Mouse (Mus musculus): ENCODE data around the gene Chrm5. TPM values are rescaled to one million over a fixed set of nuclear protein-coding genes. Genes with fewer than 3 reads are reported as not detected.

Gene Chrm5
- polyA plus RNA-seq, 1 experiment from 2014 or later: 0.10 TPM

GRCm38 (mm10) chr2:112436292-112436691, 44.3 kb downstream of the Chrm5 start:
- ATAC-seq (ENCODE audit: low FRiP score, low TSS enrichment): no peak
- H3K4me1 ChIP-seq (ENCODE audit: insufficient read depth, low read length): no peaks in the 10 kb centered on the region
- no peak overlapping the region for H3K27ac ChIP-seq (ENCODE audit: low read length)
- 79% methylated on average over 4 of the region's 4 CpGs for WGBS
- no peaks in the 10 kb centered on the region for H3K9me3 ChIP-seq (ENCODE audit: low read length)
- 0 out of 2 replicates have a peak, but pooled peaks cover 3% of the 10 kb centered on the region for H3K27me3 ChIP-seq (ENCODE audit: insufficient read depth, low read length)
- H3K4me2 ChIP-seq (replicated peaks; ENCODE audit: low read depth, low read length): no peak overlapping the region
- H3K4me3 ChIP-seq (ENCODE audit: low read length): no peak overlapping the region
- no peaks in the 10 kb centered on the region for H3K36me3 ChIP-seq (ENCODE audit: insufficient read depth, low read length)
- H3K9ac ChIP-seq (replicated peaks; ENCODE audit: low read length): no peak overlapping the region

DNA sequence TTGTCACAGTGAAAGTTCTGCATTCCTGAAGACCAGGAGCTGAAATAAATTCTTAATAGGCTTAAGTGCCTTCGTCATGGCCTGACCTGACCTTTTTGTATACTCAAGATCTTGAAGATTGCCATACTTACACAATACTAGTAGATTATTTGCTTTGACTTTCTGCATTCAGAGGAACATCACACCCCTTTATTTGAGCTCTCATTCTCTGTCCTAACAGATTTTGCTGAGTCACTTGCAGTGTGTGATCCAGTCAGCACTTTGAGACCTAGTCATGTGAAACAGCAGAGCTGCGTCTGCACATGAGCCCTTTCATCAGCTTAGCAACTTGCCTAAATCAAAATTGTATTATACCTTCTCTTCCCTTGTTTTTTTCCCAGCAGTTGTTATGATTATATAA, 47.2 kb downstream of the Chrm5 start:
- H3K4me2 ChIP-seq (replicated peaks; ENCODE audit: low read depth, low read length): no peak overlapping the region
- no peaks in the 10 kb centered on the region for H3K36me3 ChIP-seq (ENCODE audit: insufficient read depth, low read length)
- WGBS: 56% methylated on average over 2 of the region's 2 CpGs
- no peaks in the 10 kb centered on the region for H3K4me1 ChIP-seq (ENCODE audit: insufficient read depth, low read length)
- no peak overlapping the region for H3K4me3 ChIP-seq (ENCODE audit: low read length)
- 0 out of 2 replicates have a peak, but pooled peaks cover 3% of the 10 kb centered on the region for H3K27me3 ChIP-seq (ENCODE audit: insufficient read depth, low read length)
- no peaks in the 10 kb centered on the region for H3K9me3 ChIP-seq (ENCODE audit: low read length)
- H3K9ac ChIP-seq (replicated peaks; ENCODE audit: low read length): no peak overlapping the region
- no peak overlapping the region for H3K27ac ChIP-seq (ENCODE audit: low read length)
- ATAC-seq (ENCODE audit: low FRiP score, low TSS enrichment): no peak

DNA sequence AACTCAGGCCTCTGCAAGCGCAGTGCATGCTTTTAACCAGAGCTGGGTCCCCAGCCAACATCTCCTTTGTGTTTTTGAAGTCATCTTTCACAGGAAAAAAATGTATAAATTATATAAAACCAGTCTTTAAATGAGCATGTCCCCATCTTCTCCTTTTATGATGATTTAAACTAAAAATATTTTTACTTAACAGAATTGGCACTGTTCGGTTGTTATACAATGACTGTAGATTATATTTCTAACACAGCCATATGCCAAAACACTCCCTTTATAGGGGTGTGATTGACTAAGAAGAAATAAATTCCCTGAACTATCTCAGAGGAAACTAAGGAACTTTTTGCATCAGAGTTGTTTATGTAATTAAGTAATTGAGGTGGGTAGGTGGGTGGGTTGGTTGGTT, 48.0 kb downstream of the Chrm5 start:
- ATAC-seq (ENCODE audit: low FRiP score, low TSS enrichment): no peak
- WGBS: 89% methylated on average over 2 of the region's 2 CpGs

DNA sequence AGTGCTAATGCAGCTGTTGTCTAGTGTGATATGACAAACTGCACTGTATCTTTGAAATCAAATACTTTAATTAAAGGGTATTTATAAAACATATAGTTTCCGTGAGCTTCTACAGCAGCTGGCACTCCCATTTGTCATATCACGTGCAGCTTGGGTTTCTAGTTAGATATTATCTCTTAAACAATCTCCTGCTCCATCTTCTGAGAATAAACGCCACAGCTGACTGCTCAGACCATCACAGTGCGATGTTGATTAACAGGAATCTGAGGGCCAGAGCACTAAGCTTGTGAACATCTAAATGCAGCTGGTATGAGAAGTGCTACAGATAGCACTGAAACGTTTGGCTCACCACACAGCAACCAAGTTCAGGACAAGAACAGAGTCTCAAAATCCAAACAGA, 50.2 kb downstream of the Chrm5 start:
- Histone ChIP-seq H3K36me3 (ENCODE audit: insufficient read depth, low read length) (no peaks in the 10 kb centered on the region), H3K9ac (replicated peaks; ENCODE audit: low read length) (no peak overlapping the region), H3K9me3 (ENCODE audit: low read length) (no peaks in the 10 kb centered on the region), H3K27ac (ENCODE audit: low read length) (no peak overlapping the region), H3K27me3 (ENCODE audit: insufficient read depth, low read length) (no peaks in the 10 kb centered on the region), H3K4me1 (ENCODE audit: insufficient read depth, low read length) (no peaks in the 10 kb centered on the region), H3K4me3 (ENCODE audit: low read length) (no peak overlapping the region), H3K4me2 (replicated peaks; ENCODE audit: low read depth, low read length) (no peak overlapping the region)
- no peak for ATAC-seq (ENCODE audit: low FRiP score, low TSS enrichment)
- 57% methylated on average over 5 of the region's 5 CpGs for WGBS

More for the DNA sequence above, 48.0 kb downstream of the Chrm5 start:
- Histone ChIP-seq H3K9me3 (ENCODE audit: low read length) (no peaks in the 10 kb centered on the region), H3K4me3 (ENCODE audit: low read length) (no peak overlapping the region), H3K36me3 (ENCODE audit: insufficient read depth, low read length) (no peaks in the 10 kb centered on the region), H3K9ac (replicated peaks; ENCODE audit: low read length) (no peak overlapping the region), H3K27ac (ENCODE audit: low read length) (no peak overlapping the region), H3K4me2 (replicated peaks; ENCODE audit: low read depth, low read length) (no peak overlapping the region), H3K27me3 (ENCODE audit: insufficient read depth, low read length) (no peaks in the 10 kb centered on the region), H3K4me1 (ENCODE audit: insufficient read depth, low read length) (no peaks in the 10 kb centered on the region)

- Histone ChIP-seq H3K4me1 (ENCODE audit: insufficient read depth, low read length) (no peaks in the 10 kb centered on the region), H3K27ac (ENCODE audit: low read length) (no peak overlapping the region), H3K4me2 (replicated peaks; ENCODE audit: low read depth, low read length) (no peak overlapping the region), H3K9ac (replicated peaks; ENCODE audit: low read length) (no peak overlapping the region), H3K27me3 (ENCODE audit: insufficient read depth, low read length) (no peaks in the 10 kb centered on the region), H3K4me3 (ENCODE audit: low read length) (no peak overlapping the region), H3K9me3 (ENCODE audit: low read length) (no peaks in the 10 kb centered on the region), H3K36me3 (ENCODE audit: insufficient read depth, low read length) (no peaks in the 10 kb centered on the region)
- 84% methylated on average over 4 of the region's 4 CpGs for WGBS
- no peak for ATAC-seq (ENCODE audit: low FRiP score, low TSS enrichment)
These were observed 50.9 kb downstream of the Chrm5 start for GRCm38 (mm10) chr2:112429665-112430064.

Other genes with a start within 250 kb of the Chrm5 start
- 28.0 and 30.0 TPM in 2 replicates for gene Lpcat4, start 241.3 kb downstream of the Chrm5 start, polyA plus RNA-seq (2015; fragmentation: Nextera tagmentation; extraction: Ambion mirVana)
- gene Nutm1, start 221.5 kb downstream of the Chrm5 start, polyA plus RNA-seq (2015; fragmentation: Nextera tagmentation; extraction: Ambion mirVana): 0.04 and 0.05 TPM in 2 replicates
- 225 and 243 TPM in 2 replicates for gene Nop10, start 218.8 kb downstream of the Chrm5 start, polyA plus RNA-seq (2015; fragmentation: Nextera tagmentation; extraction: Ambion mirVana)
- 9.4 and 12.3 TPM in 2 replicates for gene Slc12a6, start 214.9 kb downstream of the Chrm5 start, polyA plus RNA-seq (2015; fragmentation: Nextera tagmentation; extraction: Ambion mirVana)
- gene Gm21985, start 214.5 kb downstream of the Chrm5 start, polyA plus RNA-seq (2015; fragmentation: Nextera tagmentation; extraction: Ambion mirVana): not detected in 2 replicates
- gene Emc4, start 112.7 kb downstream of the Chrm5 start, polyA plus RNA-seq (2015; fragmentation: Nextera tagmentation; extraction: Ambion mirVana): 129 and 139 TPM in 2 replicates
- gene Katnbl1, start 101.6 kb downstream of the Chrm5 start, polyA plus RNA-seq (2015; fragmentation: Nextera tagmentation; extraction: Ambion mirVana): 37.0 and 42.6 TPM in 2 replicates
- 20.0 and 21.3 TPM in 2 replicates for gene Emc7, start 25.8 kb downstream of the Chrm5 start, polyA plus RNA-seq (2015; fragmentation: Nextera tagmentation; extraction: Ambion mirVana)
- gene Aven, start 12.2 kb upstream of the Chrm5 start, polyA plus RNA-seq (2015; fragmentation: Nextera tagmentation; extraction: Ambion mirVana): 5.2 and 7.3 TPM in 2 replicates

Measured in kidney, embryonic 16.5 days (tissue).